Mouse (Mus musculus) C2C12 (cell line): Measurements from ENCODE around the gene Atg9a. TPM values are rescaled to one million over a fixed set of nuclear protein-coding genes. Genes with fewer than 3 reads are reported as not detected.

ENCODE experiments used
- H3K27me3 ChIP-seq: one replicate; pipeline ENCODE4 v1.6.1; 2011; ENCODE audit not compliant: control insufficient read depth, insufficient read depth, insufficient read length
- H3K36me3 ChIP-seq: one replicate; pipeline ENCODE4 v1.6.1; 2011; ENCODE audit not compliant: control insufficient read depth, insufficient read depth
- H3K4me3 ChIP-seq: one replicate; pipeline ENCODE4 v1.5.1; 2011; ENCODE audit warnings: mild to moderate bottlenecking, control low read depth; ENCODE audit not compliant: poor library complexity, insufficient read depth, severe bottlenecking
- H3K79me2 ChIP-seq: one replicate; pipeline ENCODE4 v1.6.1; 2011; ENCODE audit not compliant: control insufficient read depth, insufficient read depth
- H3K79me3 ChIP-seq: one replicate; pipeline ENCODE4 v1.6.1; 2011; ENCODE audit warnings: low read depth, control low read depth
- H3ac ChIP-seq: one replicate; pipeline ENCODE3; 2011; ENCODE audit warnings: low read depth; ENCODE audit not compliant: control insufficient read depth, insufficient read length
- CEBPB ChIP-seq: IDR thresholded peaks from one replicate; pipeline ENCODE4 v1.6.1; 2011; ENCODE audit warnings: low read depth, mild to moderate bottlenecking, control low read depth, moderate library complexity
- CTCF ChIP-seq: IDR thresholded peaks from one replicate; pipeline ENCODE4 v1.5.1; 2011; ENCODE audit not compliant: control insufficient read depth, insufficient read depth, insufficient read length
- FOSL1 ChIP-seq: IDR thresholded peaks from one replicate; pipeline ENCODE4 v1.8.0; 2011; ENCODE audit warnings: mild to moderate bottlenecking, low read length; ENCODE audit not compliant: poor library complexity, insufficient read depth, severe bottlenecking
- MAX ChIP-seq: IDR thresholded peaks from one replicate; pipeline ENCODE4 v1.6.1; 2011; ENCODE audit warnings: mild to moderate bottlenecking, control low read depth
- MYOD1 ChIP-seq: IDR thresholded peaks from one replicate; pipeline ENCODE4 v1.6.1; 2011; ENCODE audit warnings: low read depth; ENCODE audit not compliant: control insufficient read depth, insufficient read length
- MYOG ChIP-seq: IDR thresholded peaks from one replicate; pipeline ENCODE4 v1.6.1; 2011; ENCODE audit not compliant: control insufficient read depth, insufficient read length; ENCODE audit errors: extremely low read depth
- USF1 ChIP-seq: IDR thresholded peaks from one replicate; pipeline ENCODE4 v1.6.1; 2011; ENCODE audit warnings: low read depth, mild to moderate bottlenecking, control low read depth, moderate library complexity
- polyA plus RNA-seq: library from polyadenylated mRNA; unstranded; fragments of >200 nt; fragmentation: generic; extraction: Trizol; gene quantifications from one replicate; pipeline ENCODE4 v1.2.1, GENCODE M21; 2012; ENCODE audit warnings: missing spikeins

The Atg9a gene
- polyA plus RNA-seq, 1 experiment, result 16.8 TPM

DNA sequence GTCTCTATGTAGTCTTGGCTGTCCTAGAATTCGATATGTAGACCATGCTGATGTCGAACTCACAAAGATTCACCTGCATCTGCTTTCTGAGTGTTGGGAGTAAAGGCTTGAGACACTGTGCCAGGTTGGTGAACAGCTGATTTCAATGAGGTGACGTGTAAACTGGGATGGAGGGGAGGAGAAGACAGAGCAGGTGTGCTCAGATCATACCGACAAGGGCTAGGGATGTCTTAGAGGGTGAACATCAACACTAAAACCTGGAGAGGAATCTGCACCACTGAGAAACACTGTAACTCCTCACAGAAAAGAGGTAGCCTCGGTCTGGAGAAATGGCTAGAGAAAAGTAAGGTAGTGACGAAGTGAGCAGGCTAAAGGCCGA, 23.9 kb downstream of the Atg9a start:
- no peak for TF ChIP-seq USF1
- no peak for TF ChIP-seq FOSL1
- no peak for TF ChIP-seq CTCF
- TF ChIP-seq CEBPB, result no peak
- no peak for TF ChIP-seq MYOG
- TF ChIP-seq MYOD1, result no peak
- TF ChIP-seq MAX, result no peak
- H3K4me3 ChIP-seq, result peak overlapping the region; percentile 42
- H3K27me3 ChIP-seq, result no peaks in the 10 kb centered on the region
- peaks cover 24% of the 10 kb centered on the region for H3K36me3 ChIP-seq
- no peaks in the 10 kb centered on the region for H3K79me2 ChIP-seq
- peak overlapping the region; percentile 56 for H3ac ChIP-seq
- no peaks in the 10 kb centered on the region for H3K79me3 ChIP-seq

DNA sequence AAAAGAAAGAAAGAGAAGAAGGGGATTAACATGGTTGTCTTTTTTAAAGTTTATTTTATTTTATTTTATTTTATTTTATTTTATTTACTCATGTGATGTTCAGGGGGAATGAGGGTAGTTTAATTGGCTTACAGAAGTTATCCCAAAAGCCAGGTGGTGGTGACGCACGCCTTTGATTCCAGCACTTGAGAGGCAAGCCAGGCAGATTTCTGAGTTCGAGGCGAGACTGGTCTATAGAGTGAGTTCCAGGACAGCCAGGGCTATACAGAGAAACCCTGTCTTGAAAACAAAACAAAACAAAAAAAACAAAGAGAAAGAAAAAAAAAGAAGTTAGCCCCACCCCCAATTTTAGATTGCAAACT, 31.8 kb downstream of the Atg9a start:
- Histone ChIP-seq H3K27me3 (no peaks in the 10 kb centered on the region), H3K4me3 (no peak overlapping the region), H3K79me3 (no peaks in the 10 kb centered on the region), H3K36me3 (no peaks in the 10 kb centered on the region), H3K79me2 (no peaks in the 10 kb centered on the region), H3ac (no peak overlapping the region)
- no peak for TF ChIP-seq MYOG
- no peak for TF ChIP-seq FOSL1
- no peak for TF ChIP-seq MYOD1
- no peak for TF ChIP-seq CEBPB
- no peak for TF ChIP-seq MAX
- TF ChIP-seq USF1, result no peak
- TF ChIP-seq CTCF, result no peak

DNA sequence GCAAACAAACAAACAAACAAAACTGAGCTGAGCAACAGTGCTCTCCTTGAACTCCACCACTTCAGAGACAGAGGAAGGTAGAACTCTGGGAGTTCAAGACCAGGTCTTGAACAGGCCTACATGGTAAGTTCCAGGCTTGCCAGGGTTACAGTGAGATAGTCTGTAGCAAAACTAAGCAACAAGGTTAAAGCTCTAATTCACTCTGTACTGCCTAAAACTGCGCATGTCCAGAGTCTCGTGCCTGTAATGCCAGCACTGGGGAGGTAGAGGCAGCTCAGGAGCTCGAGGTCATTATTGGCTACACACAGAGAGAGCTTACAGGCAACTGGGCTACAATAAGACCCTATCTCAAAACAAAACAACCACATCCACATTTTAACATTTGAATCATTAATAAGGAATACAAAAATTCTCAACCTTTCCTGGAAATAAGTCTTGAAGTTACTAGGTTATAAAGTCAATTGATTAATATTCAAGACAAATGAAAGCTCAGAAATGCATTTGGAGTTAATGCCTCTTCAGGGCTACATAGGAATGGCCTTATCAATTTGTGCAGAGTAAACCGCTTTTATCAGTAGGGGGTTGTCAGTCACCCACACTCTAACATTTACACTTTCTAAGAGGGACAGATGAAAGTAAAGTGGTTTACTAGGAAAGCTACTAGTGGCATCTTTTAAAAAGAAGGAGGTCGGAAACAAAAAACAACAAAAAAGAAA, 32.3 kb downstream of the Atg9a start:
- Histone ChIP-seq H3K36me3 (no peaks in the 10 kb centered on the region), H3ac (no peak overlapping the region), H3K79me3 (no peaks in the 10 kb centered on the region), H3K27me3 (no peaks in the 10 kb centered on the region), H3K79me2 (no peaks in the 10 kb centered on the region), H3K4me3 (no peak overlapping the region)
- TF ChIP-seq CTCF, result no peak
- TF ChIP-seq CEBPB, result no peak
- no peak for TF ChIP-seq FOSL1
- no peak for TF ChIP-seq MYOG
- TF ChIP-seq MYOD1, result no peak
- no peak for TF ChIP-seq USF1
- no peak for TF ChIP-seq MAX

DNA sequence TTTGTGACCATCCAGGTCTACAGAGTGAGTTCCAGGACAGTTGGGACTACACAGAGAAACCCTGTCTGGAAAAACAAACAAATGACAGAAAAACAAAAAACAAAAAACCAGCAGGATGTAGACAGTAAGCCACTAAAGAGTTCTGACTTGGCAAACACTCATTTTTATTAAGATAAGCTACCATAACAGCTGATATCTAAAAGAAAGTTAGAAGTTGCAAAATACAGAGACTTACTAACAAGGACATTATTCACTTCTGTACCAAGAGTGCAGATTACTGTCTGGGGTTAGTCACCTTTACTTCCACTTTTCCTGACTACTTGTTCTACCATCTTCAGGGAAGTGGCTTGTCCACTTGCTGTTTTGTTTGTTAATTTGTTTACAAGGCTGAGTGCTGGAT, 33.0 kb downstream of the Atg9a start:
- Histone ChIP-seq H3K79me3 (no peaks in the 10 kb centered on the region), H3K79me2 (no peaks in the 10 kb centered on the region), H3ac (no peak overlapping the region), H3K27me3 (no peaks in the 10 kb centered on the region), H3K36me3 (no peaks in the 10 kb centered on the region), H3K4me3 (no peak overlapping the region)
- TF ChIP-seq MYOG, result no peak

DNA sequence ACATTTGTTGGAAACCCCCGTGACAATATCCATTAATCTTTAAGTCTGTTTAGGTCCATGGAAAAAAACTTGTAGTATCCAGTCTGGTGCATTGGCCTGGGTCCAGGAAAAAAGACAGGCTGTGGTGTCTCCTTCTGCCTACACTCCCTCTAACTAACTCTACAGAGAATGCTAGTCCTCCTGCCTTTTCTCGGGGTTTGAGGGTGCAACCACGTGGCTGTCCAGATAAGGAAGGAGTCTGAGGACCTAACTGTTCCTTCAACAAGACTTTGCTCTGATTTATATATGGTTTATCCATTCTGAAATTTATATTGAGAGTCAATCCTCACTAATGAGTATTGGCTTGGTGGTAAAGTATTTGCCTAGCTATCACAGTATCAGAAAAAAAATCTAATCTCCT, 36.2 kb downstream of the Atg9a start:
- TF ChIP-seq CEBPB (no peak), CTCF (no peak), MYOG (no peak), MYOD1 (no peak), USF1 (no peak), FOSL1 (no peak), MAX (no peak)
- Histone ChIP-seq H3K27me3 (no peaks in the 10 kb centered on the region), H3K79me3 (no peaks in the 10 kb centered on the region), H3K4me3 (no peak overlapping the region), H3K79me2 (no peaks in the 10 kb centered on the region), H3K36me3 (no peaks in the 10 kb centered on the region), H3ac (no peak overlapping the region)

DNA sequence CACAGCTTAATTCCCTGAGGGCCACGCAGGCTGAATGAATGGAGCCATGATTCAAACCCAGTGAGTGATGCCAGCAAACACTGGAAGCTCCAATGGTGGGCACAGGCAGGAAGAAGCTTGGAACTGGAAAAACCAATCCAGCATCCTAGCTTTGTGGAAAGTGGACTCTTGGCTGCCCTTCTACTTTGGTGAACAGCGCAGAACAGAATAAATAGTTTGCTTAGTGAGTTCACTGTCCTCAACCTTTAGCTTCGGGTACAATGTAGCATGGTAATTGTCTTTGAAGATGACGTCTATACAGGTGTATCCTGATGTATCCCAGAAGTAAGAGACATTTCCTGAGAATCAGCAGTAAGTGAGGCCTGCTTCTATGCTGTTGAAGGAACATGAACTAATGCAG, 43.3 kb downstream of the Atg9a start:
- Histone ChIP-seq H3K4me3 (no peak overlapping the region), H3ac (no peak overlapping the region), H3K27me3 (no peaks in the 10 kb centered on the region), H3K79me3 (peaks cover 7% of the 10 kb centered on the region), H3K79me2 (peaks cover 12% of the 10 kb centered on the region), H3K36me3 (peaks cover 48% of the 10 kb centered on the region)
- TF ChIP-seq CTCF (no peak), MAX (no peak), USF1 (no peak), FOSL1 (no peak), CEBPB (no peak), MYOG (no peak), MYOD1 (no peak)
